ENCODE assay signal across 8 mouse cellular contexts in the genomic region with DNA sequence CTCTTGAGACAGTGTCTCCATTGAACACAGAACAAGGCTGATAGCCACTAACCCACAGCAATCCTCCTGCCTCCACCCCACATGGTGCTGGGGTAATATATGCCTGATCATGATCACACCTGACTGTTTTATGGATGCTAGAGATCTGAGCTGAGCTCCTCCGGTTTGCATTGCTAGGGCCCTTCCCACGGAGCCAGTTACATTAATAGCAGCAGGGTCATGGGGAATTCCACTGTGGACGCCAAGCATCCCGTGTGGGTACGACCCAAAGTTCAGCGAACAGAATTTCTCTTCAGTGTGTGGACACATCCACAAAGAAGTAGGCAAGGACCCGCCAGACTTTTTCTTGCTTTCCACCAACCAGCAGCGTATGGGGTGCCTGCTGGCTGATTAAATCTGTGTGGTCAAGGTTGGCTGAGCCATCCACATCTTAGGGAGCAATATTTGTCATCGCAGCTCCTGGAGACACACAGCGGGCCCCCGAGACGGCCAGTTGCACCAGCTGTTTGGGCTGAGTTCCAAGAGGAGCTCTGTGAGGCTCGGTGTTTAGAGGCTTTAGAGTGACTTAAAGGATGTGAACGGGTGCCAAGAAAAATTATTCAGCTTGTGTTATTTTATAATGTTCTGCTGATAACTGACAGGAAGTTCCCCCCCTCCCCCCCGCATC. TPM values are rescaled to one million over a fixed set of nuclear protein-coding genes. Genes with fewer than 3 reads are reported as not detected.
DNase-seq lines count a peak whose midpoint lies in the region; ATAC-seq and TF ChIP-seq lines count a peak whose summit lies in the region.

No protein-coding gene starts in this region.

- H3K36me3 ChIP-seq in forebrain, embryonic 16.5 days (ENCODE audit: control insufficient read depth, insufficient read depth) = no peaks in the 10 kb centered on the region
- H3K36me3 ChIP-seq in hindbrain, postnatal 0 days (ENCODE audit: insufficient read depth, low read length) = no peaks in the 10 kb centered on the region
- no peaks in the 10 kb centered on the region; the same call in 1 of the 2 replicates for H3K36me3 ChIP-seq in stomach, postnatal 0 days (ENCODE audit: control insufficient read depth, insufficient read depth, low read length)

- no peak overlapping the region for H3K4me2 ChIP-seq in forebrain, embryonic 16.5 days (ENCODE audit: low read length)
- H3K4me2 ChIP-seq in hindbrain, postnatal 0 days (ENCODE audit: low read depth, low read length) = no peak overlapping the region
- H3K4me2 ChIP-seq in stomach, postnatal 0 days (replicated peaks; ENCODE audit: low read depth) = 0 out of 2 replicates have a peak overlapping the region, but pooled peaks have one; percentile 5

- no peak overlapping the region for H3K9ac ChIP-seq in forebrain, embryonic 16.5 days (replicated peaks; ENCODE audit: low read depth, low read length)
- H3K9ac ChIP-seq in hindbrain, postnatal 0 days (replicated peaks; ENCODE audit: low read length) = no peak overlapping the region
- no peak overlapping the region for H3K9ac ChIP-seq in stomach, postnatal 0 days (ENCODE audit: low read length)

- peaks cover 27% of the 10 kb centered on the region for H3K4me1 ChIP-seq in forebrain, embryonic 16.5 days (replicated peaks; ENCODE audit: control insufficient read depth, insufficient read depth, low read length)
- H3K4me1 ChIP-seq in hindbrain, postnatal 0 days (ENCODE audit: insufficient read depth, low read length) = peaks cover 22% of the 10 kb centered on the region
- peaks cover 10% of the 10 kb centered on the region for H3K4me1 ChIP-seq in stomach, postnatal 0 days (replicated peaks; ENCODE audit: control insufficient read depth, insufficient read depth)

- H3K27ac ChIP-seq in forebrain, embryonic 16.5 days (ENCODE audit: low read length) = peak overlapping the region; percentile 54; the same call in 1 of the 2 replicates
- H3K27ac ChIP-seq in hindbrain, postnatal 0 days = no peak overlapping the region; the same call in 1 of the 2 replicates
- 0 out of 2 replicates have a peak overlapping the region, but pooled peaks have one; percentile 2 for H3K27ac ChIP-seq in stomach, postnatal 0 days (replicated peaks)

- TF ChIP-seq CTCF in hindbrain, postnatal 0 days (IDR thresholded peaks at IDR 0.05; ENCODE audit: low read depth) = no peak
- no peak for TF ChIP-seq CTCF in stomach, postnatal 0 days (IDR thresholded peaks at IDR 0.05; ENCODE audit: low read depth)

- peak; percentile 51 for DNase-seq in adrenal gland, postnatal 10 days
- DNase-seq in adrenal gland, adult 8-10 months = no peak
- peak; percentile 57 for DNase-seq in 3134 (ENCODE audit: extremely low read depth, insufficient read length, low spot score)
- DNase-seq in hindbrain, postnatal 0 days (ENCODE audit: low spot score) = peak; percentile 60
- peak; percentile 46 for DNase-seq in stomach, postnatal 0 days (ENCODE audit: low spot score)
- no peak for DNase-seq in thymus, postnatal 10 days (ENCODE audit: low spot score in 2 of 2)
- DNase-seq in cerebellum, postnatal 36 days = no peak

- H3K27me3 ChIP-seq in forebrain, embryonic 16.5 days (replicated peaks; ENCODE audit: control insufficient read depth, insufficient read depth, low read length) = no peaks in the 10 kb centered on the region
- H3K27me3 ChIP-seq in hindbrain, postnatal 0 days (ENCODE audit: insufficient read depth, low read length) = no peaks in the 10 kb centered on the region
- no peaks in the 10 kb centered on the region for H3K27me3 ChIP-seq in stomach, postnatal 0 days (ENCODE audit: control insufficient read depth, insufficient read depth, low read length)

- WGBS in forebrain, embryonic 16.5 days = 54% methylated on average over 15 of the region's 15 CpGs
- 31% methylated on average over 15 of the region's 15 CpGs for WGBS in hindbrain, postnatal 0 days
- 22% methylated on average over 15 of the region's 15 CpGs for WGBS in stomach, postnatal 0 days

- no peaks in the 10 kb centered on the region for H3K9me3 ChIP-seq in forebrain, embryonic 16.5 days (ENCODE audit: control insufficient read depth, low read length)
- H3K9me3 ChIP-seq in hindbrain, postnatal 0 days (ENCODE audit: low read length) = no peaks in the 10 kb centered on the region
- no peaks in the 10 kb centered on the region for H3K9me3 ChIP-seq in stomach, postnatal 0 days (ENCODE audit: control insufficient read depth, low read length)

- no peak; the same call in 1 of the 2 replicates for ATAC-seq in forebrain, embryonic 16.5 days
- no peak for ATAC-seq in hindbrain, postnatal 0 days
- ATAC-seq in stomach, postnatal 0 days (ENCODE audit: low FRiP score, low TSS enrichment) = no peak

- no peak overlapping the region for H3K4me3 ChIP-seq in forebrain, embryonic 16.5 days (replicated peaks; ENCODE audit: low read length)
- no peak overlapping the region for H3K4me3 ChIP-seq in hindbrain, postnatal 0 days (ENCODE audit: low read length)
- H3K4me3 ChIP-seq in stomach, postnatal 0 days (ENCODE audit: low read depth, low read length) = no peak overlapping the region

- no peak for TF ChIP-seq EP300 in stomach, postnatal 0 days (optimal IDR thresholded peaks at IDR 0.05)

RNA-seq across cellular contexts. Expression of gene Map2k6, which starts 51.3 kb away (rescaled TPM):
- total RNA-seq in adrenal gland, postnatal 10 days (2021) = 10 to 100 TPM in 1 of 2 experiments, 1 to 10 TPM in 1; 7.6 to 11.0 TPM
- total RNA-seq in adrenal gland, adult 8-10 months (2022) = 1 to 10 TPM; 1.7 to 7.9 (median 5.0) TPM
- 44.7 and 51.7 TPM in 2 replicates for polyA plus RNA-seq in forebrain, embryonic 16.5 days (2015; fragmentation: Nextera tagmentation; extraction: Ambion mirVana)
- total RNA-seq in hindbrain, postnatal 0 days (2014; rRNA removed) = 19.1 and 21.2 TPM in 2 replicates
- 16.3 and 16.4 TPM in 2 replicates for polyA plus RNA-seq in hindbrain, postnatal 0 days (2015; fragmentation: Nextera tagmentation; extraction: Ambion mirVana)
- 6.0 and 7.8 TPM in 2 replicates for polyA plus RNA-seq in stomach, postnatal 0 days (2015; fragmentation: Nextera tagmentation; extraction: Ambion mirVana)

Comparison
In these comparisons a context has a peak if more than half of its experiments do, and no peak if none do; other contexts are left out.
1. DNase-seq: peak in adrenal gland, postnatal 10 days (single experiment), 3134 (single experiment), hindbrain, postnatal 0 days (single experiment) and stomach, postnatal 0 days (single experiment); none in adrenal gland, adult 8-10 months (single experiment), thymus, postnatal 10 days (0 of 2) and cerebellum, postnatal 36 days (0 of 2).